Mouse (Mus musculus): ENCODE results near the gene Fus.
A peak's percentile ranks its signal among the peaks of the same experiment; 100 is the strongest.
"Not testable (repeated sequence)": the region's sequence is repeated elsewhere in the genome, so short reads cannot be mapped to it uniquely, and the experiment has no call there.

The Fus gene

GRCm38 (mm10) chr7:127967004-127967921, at the start of gene Fus:
Gene Fus, plus strand, starts transcription at chr7:127967457.
- DNase-seq (ENCODE audit: low spot score) = peak; percentile 92

- peak; percentile 55 for DNase-seq (ENCODE audit: low spot score)
Measured at GRCm38 (mm10) chr7:127918203-127918602, 49.1 kb upstream of the Fus start.

DNA sequence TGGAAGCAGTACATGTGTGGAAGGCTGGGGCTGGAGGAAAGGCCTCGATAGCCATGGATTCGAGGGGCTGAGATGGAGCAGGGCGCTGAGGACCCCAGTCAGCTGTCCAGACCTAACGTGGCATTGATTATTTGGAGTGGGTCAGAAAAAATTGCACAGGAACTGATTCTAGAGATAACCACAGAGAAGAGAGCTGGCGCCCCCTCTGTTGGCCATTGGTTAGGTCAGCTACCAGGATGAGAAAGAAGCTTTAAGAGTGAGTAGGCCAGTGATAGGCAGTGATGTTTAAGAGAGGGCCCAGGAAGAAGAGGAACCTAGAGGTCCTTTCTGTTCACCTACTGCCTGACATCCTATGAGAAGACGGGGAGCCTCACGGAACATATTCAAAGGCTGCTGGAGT, 48.0 kb upstream of the Fus start:
- DNase-seq (ENCODE audit: low spot score) = no peak

GRCm38 (mm10) chr7:127921516-127921915, 45.7 kb upstream of the Fus start:
- no peak for DNase-seq (ENCODE audit: low spot score)

- no peak for DNase-seq (ENCODE audit: low spot score)
Measured at GRCm38 (mm10) chr7:127922451-127923275, 44.6 kb upstream of the Fus start.

- DNase-seq (ENCODE audit: low spot score) = no peak
Measured at GRCm38 (mm10) chr7:127923714-127924113, 43.5 kb upstream of the Fus start.

DNA sequence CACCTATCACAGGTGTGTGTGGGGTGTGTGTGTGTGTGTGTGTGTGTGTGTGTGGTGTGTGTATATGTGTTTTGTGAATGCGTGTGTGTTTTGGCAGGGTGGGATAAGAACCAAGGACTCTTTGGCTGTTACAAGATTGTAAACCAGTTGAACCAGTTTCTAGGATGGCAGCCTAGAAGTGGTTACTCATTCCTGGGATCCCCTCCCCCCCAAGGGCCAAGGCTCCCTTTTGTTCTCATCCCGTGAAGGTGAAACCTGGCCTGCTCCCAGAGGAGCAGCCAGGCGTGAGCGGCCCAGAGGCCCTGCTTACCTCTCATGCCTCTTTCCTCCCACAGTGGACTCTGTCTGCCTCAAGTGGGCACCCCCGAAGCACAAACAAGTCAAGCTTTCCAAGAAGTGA, 42.0 kb upstream of the Fus start:
- no peak for DNase-seq (ENCODE audit: low spot score)

DNA sequence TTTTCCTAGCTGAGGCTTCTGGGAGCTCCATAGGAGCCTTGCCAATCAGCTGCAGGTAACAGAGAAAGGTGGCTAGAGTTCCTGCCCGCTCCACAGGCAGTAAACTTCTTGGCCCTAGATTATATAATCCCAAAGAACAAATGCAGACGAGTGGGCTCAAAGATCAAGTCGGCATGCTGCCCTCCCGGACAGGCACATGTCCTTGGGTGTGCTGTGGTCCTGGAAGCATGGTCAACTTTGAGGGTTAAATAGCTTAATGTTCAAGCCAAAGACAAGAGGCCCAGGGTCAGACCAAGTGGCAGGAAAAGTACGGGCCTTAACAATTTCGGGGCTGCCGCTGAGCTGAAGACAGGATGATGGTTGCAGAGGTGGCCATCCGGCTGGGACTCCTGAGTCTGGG, 41.2 kb upstream of the Fus start:
- no peak for DNase-seq (ENCODE audit: low spot score)

GRCm38 (mm10) chr7:127926846-127927245, 40.4 kb upstream of the Fus start:
- DNase-seq (ENCODE audit: low spot score) = no peak

GRCm38 (mm10) chr7:127927726-127928125, 39.5 kb upstream of the Fus start:
- DNase-seq (ENCODE audit: low spot score) = no peak

DNA sequence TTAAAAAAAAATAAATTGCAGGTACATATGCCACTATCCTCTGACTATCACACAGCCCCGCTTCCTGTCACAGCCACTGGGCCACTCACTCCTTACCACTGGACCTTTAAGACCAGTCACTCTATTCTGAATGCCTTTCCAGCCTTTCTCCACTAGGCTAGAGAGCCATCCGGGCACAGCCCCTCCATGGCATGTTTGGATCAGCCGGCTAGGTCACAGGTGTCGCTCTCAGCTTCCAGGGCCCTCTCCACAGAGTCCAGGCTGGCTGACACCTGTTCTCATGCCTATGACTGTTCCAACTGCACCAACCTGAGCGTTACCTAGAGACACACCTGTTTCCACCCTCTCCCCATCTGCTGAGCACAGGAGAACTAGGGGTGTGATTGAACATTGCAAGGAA, 38.7 kb upstream of the Fus start:
- DNase-seq (ENCODE audit: low spot score) = no peak

DNA sequence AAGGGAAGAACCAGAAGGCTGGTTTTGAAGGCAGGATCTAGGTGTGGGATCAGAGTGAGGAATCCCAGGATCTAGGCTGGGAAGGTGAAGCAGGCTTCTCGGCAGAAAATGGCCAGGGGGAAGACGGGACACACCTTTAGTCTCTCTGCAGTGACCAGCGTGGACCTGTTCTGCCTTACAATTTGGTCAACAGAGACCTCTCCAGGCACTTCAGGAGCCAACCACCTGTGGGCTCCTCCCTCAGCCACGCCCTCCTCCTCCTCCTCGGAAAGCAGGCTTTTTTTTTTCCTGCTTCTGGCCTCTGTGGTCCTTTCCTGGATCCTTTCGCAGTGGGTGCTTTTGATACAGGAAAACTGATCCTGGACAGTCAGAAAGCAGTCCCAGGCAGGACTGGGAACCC, 37.3 kb upstream of the Fus start, which contains the start of gene Prss8:
TSS of gene Prss8 (minus strand) at position 182 of the 400 bp plus-strand sequence.
- DNase-seq (ENCODE audit: low spot score) = no peak

DNA sequence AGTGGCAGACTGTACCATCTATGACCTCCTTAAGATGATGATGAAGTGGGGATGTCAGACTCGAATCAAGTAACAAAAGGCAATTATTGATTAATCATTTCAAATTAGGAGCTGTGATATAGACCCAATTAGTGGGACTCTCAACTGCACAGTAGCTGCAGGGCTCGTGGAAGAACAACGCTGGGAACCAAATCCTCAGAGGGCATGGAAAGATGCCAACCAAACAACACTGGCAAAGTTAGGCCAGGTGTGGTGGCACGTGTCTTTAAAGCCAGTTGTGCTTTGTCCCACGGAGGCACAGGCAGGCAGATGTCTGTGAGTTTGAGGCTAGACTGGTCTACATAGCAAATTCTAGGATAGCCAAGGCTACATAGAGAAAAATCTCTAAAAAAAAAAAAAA, 36.6 kb upstream of the Fus start:
- no peak for DNase-seq (ENCODE audit: low spot score)

GRCm38 (mm10) chr7:127931351-127932135, 35.7 kb upstream of the Fus start:
- no peak for DNase-seq (ENCODE audit: low spot score)

GRCm38 (mm10) chr7:127932273-127933031, 34.8 kb upstream of the Fus start:
- DNase-seq (ENCODE audit: low spot score) = no peak

DNA sequence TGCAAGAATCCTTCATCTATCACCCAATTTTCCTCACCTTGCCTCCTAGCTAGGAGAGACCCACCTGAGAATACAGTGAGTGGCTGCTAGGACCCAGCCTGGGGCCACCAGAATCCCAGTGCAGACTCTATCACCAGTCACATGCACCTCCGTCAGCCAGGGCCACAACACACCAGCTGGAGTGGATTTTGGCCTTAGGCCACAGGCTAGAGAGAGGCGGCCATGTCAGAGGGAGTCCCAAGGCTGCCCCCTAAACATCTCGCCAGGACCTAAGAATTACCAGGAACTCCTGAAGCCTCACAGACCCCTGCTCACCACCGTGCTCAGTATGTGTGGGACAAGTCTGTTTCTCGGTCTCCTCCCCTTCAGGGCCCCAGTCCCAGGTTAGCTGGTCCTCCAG, 33.2 kb upstream of the Fus start:
- DNase-seq (ENCODE audit: low spot score) = no peak

GRCm38 (mm10) chr7:127935028-127935722, 32.1 kb upstream of the Fus start:
- DNase-seq (ENCODE audit: low spot score) = peak; percentile 92

GRCm38 (mm10) chr7:127935748-127936159, 31.5 kb upstream of the Fus start:
- DNase-seq (ENCODE audit: low spot score) = no peak

DNA sequence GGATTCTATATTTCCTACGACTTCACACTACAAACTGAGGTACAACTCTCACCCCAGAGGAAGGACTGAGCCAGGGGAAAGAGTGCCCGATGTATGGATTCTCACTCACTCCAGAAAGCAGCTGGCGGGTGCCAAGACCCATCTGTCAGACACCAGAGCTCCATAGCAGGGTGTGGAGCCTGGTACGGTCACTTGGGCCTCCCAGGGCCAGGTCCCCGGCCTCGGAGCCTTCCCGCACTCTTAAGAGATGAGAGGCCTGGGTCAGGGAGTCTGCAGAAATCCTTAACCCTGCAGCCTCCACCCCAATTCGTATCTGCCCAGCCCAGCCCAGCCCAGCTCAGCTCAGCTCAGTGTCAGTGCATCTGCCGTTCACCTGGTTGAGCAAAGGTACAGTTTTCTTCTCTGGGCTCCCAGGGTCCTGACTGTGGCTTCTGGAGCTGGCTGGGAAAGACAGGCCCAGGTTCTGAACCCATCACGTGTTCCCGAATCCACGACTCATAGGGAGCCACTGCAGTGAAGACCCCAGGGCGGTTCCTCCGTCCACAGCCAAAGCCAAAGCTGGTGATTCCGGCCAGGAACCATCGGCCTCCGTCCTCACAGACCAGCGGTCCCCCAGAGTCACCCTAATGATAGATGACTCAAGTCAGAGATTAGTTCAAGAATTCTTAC, 30.9 kb upstream of the Fus start:
- DNase-seq (ENCODE audit: low spot score) = no peak

DNA sequence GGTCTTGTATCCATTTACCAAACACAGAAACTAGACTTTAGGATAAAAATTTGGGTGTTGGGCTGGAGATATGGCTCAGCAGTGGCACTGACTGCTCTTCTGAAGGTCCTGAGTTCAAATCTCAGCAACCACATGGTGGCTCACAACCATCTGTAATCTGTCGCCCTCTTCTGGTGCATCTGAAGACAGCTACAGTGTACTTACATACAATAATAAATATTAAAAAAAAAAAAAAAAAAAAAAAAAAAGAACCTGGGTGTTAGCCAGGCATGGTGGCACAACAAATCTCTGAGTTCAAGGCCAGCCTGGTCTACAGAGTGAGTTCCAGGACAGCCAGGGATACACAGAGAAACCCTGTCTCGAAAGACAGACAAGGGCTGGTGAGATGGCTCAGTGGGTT, 25.2 kb upstream of the Fus start:
- not testable (repeated sequence) for DNase-seq (ENCODE audit: low spot score)

Measured in c-Kit-positive CD71-positive TER-119-positive erythroid progenitor cells, embryonic 14.5 days (primary cell).